Comparison of ENCODE assay signal across 1 mouse cellular context in genomic region chr11:59739996-59740395, GRCm38 (mm10).
TF ChIP-seq lines count a peak whose summit lies in the region.

No protein-coding gene starts in this region.

TF ChIP-seq in CH12.LX, 34 proteins besides CTCF, POLR2A, EP300 and RAD21 (continued from another document):
- TF ChIP-seq ZMIZ1 (IDR thresholded peaks at IDR 0.05; ENCODE audit: low read depth, low read length) (no peak), USF1 (IDR thresholded peaks at IDR 0.05; ENCODE audit: low read depth, low read length) (no peak), RCOR1 (conservative IDR thresholded peaks at IDR 0.05; ENCODE audit: low read depth, low read length) (no peak), BHLHE40 (IDR thresholded peaks at IDR 0.05; ENCODE audit: low read depth, low read length) (no peak), IRF4 (IDR thresholded peaks at IDR 0.05; ENCODE audit: low read depth, low read length) (no peak), KAT2A (IDR thresholded peaks at IDR 0.05; ENCODE audit: insufficient replicate concordance, low read length) (no peak), TBP (conservative IDR thresholded peaks at IDR 0.05; ENCODE audit: low read depth, low read length) (no peak)
